Mouse (Mus musculus): ENCODE results near the gene Coq6. TPM values are rescaled to one million over a fixed set of nuclear protein-coding genes. Genes with fewer than 3 reads are reported as not detected.
A peak's percentile ranks its signal among the peaks of the same experiment; 100 is the strongest.

Gene Coq6
- polyA plus RNA-seq, 1 experiment from 2014 or later = 57.4 TPM

GRCm38 (mm10) chr12:84364291-84364690 is 2.8 kb downstream of the Coq6 start:
- H3K9ac ChIP-seq (ENCODE audit: low read depth, low read length) = no peak overlapping the region
- H3K9me3 ChIP-seq (replicated peaks; ENCODE audit: control insufficient read depth, low read length) = no peaks in the 10 kb centered on the region
- no peak overlapping the region for H3K4me3 ChIP-seq (ENCODE audit: low read depth, low read length)
- H3K4me1 ChIP-seq (ENCODE audit: control insufficient read depth, insufficient read depth, low read length) = peaks cover 11% of the 10 kb centered on the region
- H3K4me2 ChIP-seq = 0 out of 2 replicates have a peak overlapping the region, but pooled peaks have one; percentile 0
- no peaks in the 10 kb centered on the region for H3K27me3 ChIP-seq (ENCODE audit: control insufficient read depth, insufficient read depth, low read length)
- WGBS (ENCODE audit: insufficient replicate concordance) = 70% methylated on average over 9 of the region's 9 CpGs
- H3K27ac ChIP-seq (ENCODE audit: low read depth, low read length) = no peak overlapping the region
- peaks cover 12% of the 10 kb centered on the region for H3K36me3 ChIP-seq (ENCODE audit: control insufficient read depth, insufficient read depth, low read length)
- no peak for ATAC-seq (replicated peaks; ENCODE audit: insufficient number of reproducible peaks, low FRiP score, low TSS enrichment)

- H3K36me3 ChIP-seq (ENCODE audit: control insufficient read depth, insufficient read depth, low read length) = peaks cover 14% of the 10 kb centered on the region
- H3K4me1 ChIP-seq (ENCODE audit: control insufficient read depth, insufficient read depth, low read length) = peaks cover 11% of the 10 kb centered on the region
- H3K4me3 ChIP-seq (ENCODE audit: low read depth, low read length) = no peak overlapping the region
- H3K9ac ChIP-seq (ENCODE audit: low read depth, low read length) = no peak overlapping the region
- no peak overlapping the region for H3K4me2 ChIP-seq
- WGBS (ENCODE audit: insufficient replicate concordance) = 92% methylated on average over 6 of the region's 6 CpGs
- ATAC-seq (replicated peaks; ENCODE audit: insufficient number of reproducible peaks, low FRiP score, low TSS enrichment) = no peak
- H3K9me3 ChIP-seq (replicated peaks; ENCODE audit: control insufficient read depth, low read length) = no peaks in the 10 kb centered on the region
- H3K27me3 ChIP-seq (ENCODE audit: control insufficient read depth, insufficient read depth, low read length) = no peaks in the 10 kb centered on the region
- H3K27ac ChIP-seq (ENCODE audit: low read depth, low read length) = no peak overlapping the region
Observed at GRCm38 (mm10) chr12:84365137-84365536, 3.7 kb downstream of the Coq6 start.

GRCm38 (mm10) chr12:84366971-84367370 is 5.5 kb downstream of the Coq6 start:
- WGBS (ENCODE audit: insufficient replicate concordance) = 52% methylated on average over 9 of the region's 9 CpGs
- H3K4me2 ChIP-seq = no peak overlapping the region
- H3K36me3 ChIP-seq (ENCODE audit: control insufficient read depth, insufficient read depth, low read length) = peaks cover 24% of the 10 kb centered on the region
- H3K4me1 ChIP-seq (ENCODE audit: control insufficient read depth, insufficient read depth, low read length) = peaks cover 7% of the 10 kb centered on the region
- no peak overlapping the region for H3K9ac ChIP-seq (ENCODE audit: low read depth, low read length)
- H3K27me3 ChIP-seq (ENCODE audit: control insufficient read depth, insufficient read depth, low read length) = no peaks in the 10 kb centered on the region
- no peak overlapping the region for H3K27ac ChIP-seq (ENCODE audit: low read depth, low read length)
- no peaks in the 10 kb centered on the region for H3K9me3 ChIP-seq (replicated peaks; ENCODE audit: control insufficient read depth, low read length)
- ATAC-seq (replicated peaks; ENCODE audit: insufficient number of reproducible peaks, low FRiP score, low TSS enrichment) = no peak
- H3K4me3 ChIP-seq (ENCODE audit: low read depth, low read length) = no peak overlapping the region

- H3K4me2 ChIP-seq = no peak overlapping the region
- H3K4me1 ChIP-seq (ENCODE audit: control insufficient read depth, insufficient read depth, low read length) = no peaks in the 10 kb centered on the region
- no peaks in the 10 kb centered on the region for H3K27me3 ChIP-seq (ENCODE audit: control insufficient read depth, insufficient read depth, low read length)
- H3K27ac ChIP-seq (ENCODE audit: low read depth, low read length) = no peak overlapping the region
- peaks cover 39% of the 10 kb centered on the region for H3K36me3 ChIP-seq (ENCODE audit: control insufficient read depth, insufficient read depth, low read length)
- WGBS (ENCODE audit: insufficient replicate concordance) = 89% methylated on average over 5 of the region's 5 CpGs
- no peak overlapping the region for H3K4me3 ChIP-seq (ENCODE audit: low read depth, low read length)
- H3K9ac ChIP-seq (ENCODE audit: low read depth, low read length) = no peak overlapping the region
- H3K9me3 ChIP-seq (replicated peaks; ENCODE audit: control insufficient read depth, low read length) = no peaks in the 10 kb centered on the region
- ATAC-seq (replicated peaks; ENCODE audit: insufficient number of reproducible peaks, low FRiP score, low TSS enrichment) = no peak
Observed at GRCm38 (mm10) chr12:84371647-84372046, 10.2 kb downstream of the Coq6 start.

- no peak for ATAC-seq (replicated peaks; ENCODE audit: insufficient number of reproducible peaks, low FRiP score, low TSS enrichment)
- Histone ChIP-seq H3K9me3 (replicated peaks; ENCODE audit: control insufficient read depth, low read length) (no peaks in the 10 kb centered on the region), H3K4me2 (no peak overlapping the region), H3K27me3 (ENCODE audit: control insufficient read depth, insufficient read depth, low read length) (no peaks in the 10 kb centered on the region), H3K4me1 (ENCODE audit: control insufficient read depth, insufficient read depth, low read length) (no peaks in the 10 kb centered on the region), H3K27ac (ENCODE audit: low read depth, low read length) (no peak overlapping the region), H3K9ac (ENCODE audit: low read depth, low read length) (0 out of 2 replicates have a peak overlapping the region, but pooled peaks have one; percentile 43), H3K36me3 (ENCODE audit: control insufficient read depth, insufficient read depth, low read length) (peaks cover 31% of the 10 kb centered on the region), H3K4me3 (ENCODE audit: low read depth, low read length) (no peak overlapping the region)
- 70% methylated on average over 6 of the region's 6 CpGs for WGBS (ENCODE audit: insufficient replicate concordance)
Observed at GRCm38 (mm10) chr12:84373831-84374481, 12.5 kb downstream of the Coq6 start.

GRCm38 (mm10) chr12:84382369-84382768 is 20.9 kb downstream of the Coq6 start:
- peak; percentile 83 for ATAC-seq (replicated peaks; ENCODE audit: insufficient number of reproducible peaks, low FRiP score, low TSS enrichment)
- no peaks in the 10 kb centered on the region for H3K27me3 ChIP-seq (ENCODE audit: control insufficient read depth, insufficient read depth, low read length)
- no peaks in the 10 kb centered on the region for H3K36me3 ChIP-seq (ENCODE audit: control insufficient read depth, insufficient read depth, low read length)
- H3K4me2 ChIP-seq = peak overlapping the region; percentile 34
- H3K9ac ChIP-seq (ENCODE audit: low read depth, low read length) = no peak overlapping the region; the same call in 1 of the 2 replicates
- H3K9me3 ChIP-seq (replicated peaks; ENCODE audit: control insufficient read depth, low read length) = no peaks in the 10 kb centered on the region
- 55% methylated on average over 4 of the region's 4 CpGs for WGBS (ENCODE audit: insufficient replicate concordance)
- H3K4me3 ChIP-seq (ENCODE audit: low read depth, low read length) = peak overlapping the region; percentile 23
- H3K4me1 ChIP-seq (ENCODE audit: control insufficient read depth, insufficient read depth, low read length) = peaks cover 19% of the 10 kb centered on the region
- H3K27ac ChIP-seq (ENCODE audit: low read depth, low read length) = peak overlapping the region; percentile 81

GRCm38 (mm10) chr12:84384644-84385081 is 23.2 kb downstream of the Coq6 start:
- no peak for ATAC-seq (replicated peaks; ENCODE audit: insufficient number of reproducible peaks, low FRiP score, low TSS enrichment)
- H3K9ac ChIP-seq (ENCODE audit: low read depth, low read length) = no peak overlapping the region
- WGBS (ENCODE audit: insufficient replicate concordance) = 37% methylated on average over 5 of the region's 5 CpGs
- no peaks in the 10 kb centered on the region for H3K9me3 ChIP-seq (replicated peaks; ENCODE audit: control insufficient read depth, low read length)
- H3K27me3 ChIP-seq (ENCODE audit: control insufficient read depth, insufficient read depth, low read length) = no peaks in the 10 kb centered on the region
- peak overlapping the region; percentile 4; the same call in 1 of the 2 replicates for H3K4me2 ChIP-seq
- H3K36me3 ChIP-seq (ENCODE audit: control insufficient read depth, insufficient read depth, low read length) = no peaks in the 10 kb centered on the region
- H3K4me3 ChIP-seq (ENCODE audit: low read depth, low read length) = no peak overlapping the region
- peaks cover 19% of the 10 kb centered on the region for H3K4me1 ChIP-seq (ENCODE audit: control insufficient read depth, insufficient read depth, low read length)
- peak overlapping the region; percentile 77 for H3K27ac ChIP-seq (ENCODE audit: low read depth, low read length)

GRCm38 (mm10) chr12:84385408-84385807 is 24.0 kb downstream of the Coq6 start:
- Histone ChIP-seq H3K9me3 (replicated peaks; ENCODE audit: control insufficient read depth, low read length) (no peaks in the 10 kb centered on the region), H3K4me1 (ENCODE audit: control insufficient read depth, insufficient read depth, low read length) (peaks cover 19% of the 10 kb centered on the region), H3K4me3 (ENCODE audit: low read depth, low read length) (no peak overlapping the region), H3K27me3 (ENCODE audit: control insufficient read depth, insufficient read depth, low read length) (no peaks in the 10 kb centered on the region), H3K27ac (ENCODE audit: low read depth, low read length) (peak overlapping the region; percentile 77), H3K36me3 (ENCODE audit: control insufficient read depth, insufficient read depth, low read length) (no peaks in the 10 kb centered on the region), H3K4me2 (no peak overlapping the region), H3K9ac (ENCODE audit: low read depth, low read length) (0 out of 2 replicates have a peak overlapping the region, but pooled peaks have one; percentile 22)
- 85% methylated on average over 4 of the region's 4 CpGs for WGBS (ENCODE audit: insufficient replicate concordance)
- no peak for ATAC-seq (replicated peaks; ENCODE audit: insufficient number of reproducible peaks, low FRiP score, low TSS enrichment)

GRCm38 (mm10) chr12:84388097-84388496 is 26.6 kb downstream of the Coq6 start:
- H3K9me3 ChIP-seq (replicated peaks; ENCODE audit: control insufficient read depth, low read length) = no peaks in the 10 kb centered on the region
- H3K4me1 ChIP-seq (ENCODE audit: control insufficient read depth, insufficient read depth, low read length) = peaks cover 16% of the 10 kb centered on the region
- H3K27ac ChIP-seq (ENCODE audit: low read depth, low read length) = no peak overlapping the region
- no peak overlapping the region for H3K4me3 ChIP-seq (ENCODE audit: low read depth, low read length)
- no peak overlapping the region for H3K9ac ChIP-seq (ENCODE audit: low read depth, low read length)
- no peak overlapping the region for H3K4me2 ChIP-seq
- ATAC-seq (replicated peaks; ENCODE audit: insufficient number of reproducible peaks, low FRiP score, low TSS enrichment) = no peak
- no peaks in the 10 kb centered on the region for H3K36me3 ChIP-seq (ENCODE audit: control insufficient read depth, insufficient read depth, low read length)
- no peaks in the 10 kb centered on the region for H3K27me3 ChIP-seq (ENCODE audit: control insufficient read depth, insufficient read depth, low read length)
- 89% methylated on average over 8 of the region's 8 CpGs for WGBS (ENCODE audit: insufficient replicate concordance)

All from heart, embryonic 11.5 days (tissue).